Mouse (Mus musculus) liver, embryonic 11.5 days (tissue): ENCODE data around the gene Id4. TPM values are rescaled to one million over a fixed set of nuclear protein-coding genes. Genes with fewer than 3 reads are reported as not detected.

Source experiments
- ATAC-seq: fragments of 200-750 bp; cut with Nextera tagmentation; replicated peaks from 2 replicates; pipeline ENCODE4 v1.8.0; 2017; ENCODE audit warnings: moderate number of reproducible peaks, mild to moderate bottlenecking, moderate TSS enrichment, moderate library complexity; ENCODE audit not compliant: low FRiP score
- DNase-seq: peaks from one replicate; pipeline ENCODE4 v3.0.0-alpha.2; 2017; ENCODE audit warnings: low spot score
- H3K27ac ChIP-seq: fragments of 300-500 bp; sonication (generic); 2 replicates; pipeline ENCODE4 v1.5.1; 2014; ENCODE audit warnings: mild to moderate bottlenecking, low read depth, low read length, control low read depth
- H3K27me3 ChIP-seq: fragments of 300-500 bp; sonication (generic); replicated peaks from 2 replicates; pipeline ENCODE4 v1.6.1; 2014; ENCODE audit warnings: low read length, mixed read lengths; ENCODE audit not compliant: control insufficient read depth, insufficient read depth
- H3K36me3 ChIP-seq: fragments of 300-500 bp; sonication (generic); 2 replicates; pipeline ENCODE4 v1.6.1; 2014; ENCODE audit warnings: mild to moderate bottlenecking, low read length, moderate library complexity, mixed read lengths; ENCODE audit not compliant: control insufficient read depth, insufficient read depth
- H3K4me1 ChIP-seq: fragments of 300-500 bp; sonication (generic); replicated peaks from 2 replicates; pipeline ENCODE4 v1.6.1; 2014; ENCODE audit warnings: low read length, mixed read lengths; ENCODE audit not compliant: control insufficient read depth, insufficient read depth
- H3K4me2 ChIP-seq: fragments of 300-500 bp; sonication (generic); 2 replicates; pipeline ENCODE4 v1.6.1; 2014; ENCODE audit warnings: mild to moderate bottlenecking, control low read depth, moderate library complexity
- H3K4me3 ChIP-seq: fragments of 300-500 bp; sonication (generic); 2 replicates; pipeline ENCODE4 v1.5.1; 2014; ENCODE audit warnings: low read depth, low read length, control low read depth
- H3K9ac ChIP-seq: fragments of 300-500 bp; sonication (generic); 2 replicates; pipeline ENCODE4 v1.6.1; 2014; ENCODE audit warnings: low read depth, low read length, control low read depth
- H3K9me3 ChIP-seq: fragments of 300-500 bp; sonication (generic); 2 replicates; pipeline ENCODE4 v1.6.1; 2016; ENCODE audit warnings: low read length, inconsistent platforms, mixed read lengths; ENCODE audit not compliant: control insufficient read depth
- WGBS: fragments of 180-500 bp; shearing (Covaris S2); extraction: QIAGEN DNeasy Blood & Tissue Kit; methylation state at CpG from one replicate; pipeline ENCODE4 v1.1.7; 2014; 5-methylcytosine and 5-hydroxymethylcytosine counted together
- polyA plus RNA-seq: library from polyadenylated mRNA; unstranded; fragments of >200 nt; fragmentation: Nextera tagmentation; extraction: Ambion mirVana; gene quantifications from 2 replicates; pipeline ENCODE4 v1.2.1, GENCODE M21; 2014

Gene Id4
- polyA plus RNA-seq: 1.2 and 1.6 TPM in 2 replicates

DNA sequence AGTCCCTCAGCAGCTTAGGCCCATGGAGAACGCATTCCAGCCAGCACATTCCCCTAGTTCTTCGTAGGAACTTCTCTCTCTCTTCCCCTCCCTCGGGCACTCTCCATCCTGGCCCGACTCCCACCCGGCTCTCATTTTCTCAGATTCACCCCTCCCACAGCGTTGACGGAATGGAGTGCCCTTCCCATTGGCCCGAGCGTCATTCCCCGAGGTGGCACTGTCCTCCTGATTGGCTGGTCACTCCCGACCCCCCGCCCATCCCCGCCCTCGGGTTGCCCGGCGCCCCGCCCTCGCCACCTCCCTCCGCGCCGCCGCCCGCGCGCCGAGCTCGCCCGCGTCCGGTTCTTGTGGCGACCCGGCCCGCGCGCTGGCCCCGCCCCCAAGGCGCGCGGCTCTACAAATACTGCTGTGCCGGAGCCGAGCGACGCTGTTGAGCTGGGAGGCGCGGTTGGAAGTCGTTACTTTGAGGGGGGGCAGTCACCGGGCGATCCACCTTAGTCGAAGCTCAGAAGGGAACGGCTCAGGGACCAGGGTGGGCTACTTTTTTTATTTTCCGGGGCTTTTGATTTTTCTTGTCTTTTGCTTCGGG is at the start of gene Id4:
Gene Id4 (plus strand): TSS at position 539 of the 589 bp plus-strand sequence.
- Histone ChIP-seq H3K4me3 (peak within 1 kb of the TSS; percentile 62), H3K4me1 (peaks cover 3% of the 10 kb centered on the region), H3K36me3 (no peaks in the 10 kb centered on the region), H3K9me3 (no peaks in the 10 kb centered on the region), H3K9ac (peak within 1 kb of the TSS; percentile 53; the same call in 1 of the 2 replicates), H3K4me2 (peak within 1 kb of the TSS; percentile 91), H3K27ac (no peak within 1 kb of the TSS; the same call in 1 of the 2 replicates), H3K27me3 (peaks cover 39% of the 10 kb centered on the region)
- ATAC-seq (peak; percentile 91), DNase-seq (peak; percentile 88)
- under 1% methylated on average over 50 of the region's 52 CpGs for WGBS

DNA sequence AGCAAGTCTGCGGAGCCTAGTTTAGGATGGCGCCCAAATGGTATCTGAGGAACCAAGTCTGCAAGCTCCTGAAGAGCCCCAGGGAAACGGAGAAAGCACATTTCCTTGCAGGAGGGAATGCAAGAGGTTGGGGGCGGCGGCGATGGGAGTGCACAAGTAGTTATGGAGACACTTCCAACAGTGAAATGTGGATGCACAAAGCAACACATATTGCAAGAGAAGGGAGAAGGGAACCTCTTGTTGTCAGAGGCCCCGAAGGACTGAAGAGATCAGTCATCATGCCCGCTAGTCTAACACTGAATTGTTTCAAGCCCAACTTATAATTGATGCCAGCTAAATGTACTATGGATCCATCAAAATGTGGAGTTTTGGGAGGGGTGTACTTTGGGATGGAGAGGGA is 33.9 kb upstream of the Id4 start:
- H3K4me3 ChIP-seq: no peak overlapping the region
- WGBS: 35% methylated on average over 8 of the region's 8 CpGs
- no peak overlapping the region for H3K27ac ChIP-seq
- H3K4me1 ChIP-seq: peaks cover 4% of the 10 kb centered on the region
- H3K27me3 ChIP-seq: no peaks in the 10 kb centered on the region; the same call in 1 of the 2 replicates
- ATAC-seq (no peak), DNase-seq (no peak)
- H3K9me3 ChIP-seq: no peaks in the 10 kb centered on the region
- no peaks in the 10 kb centered on the region for H3K36me3 ChIP-seq
- H3K4me2 ChIP-seq: 0 out of 2 replicates have a peak overlapping the region, but pooled peaks have one; percentile 8
- no peak overlapping the region for H3K9ac ChIP-seq

DNA sequence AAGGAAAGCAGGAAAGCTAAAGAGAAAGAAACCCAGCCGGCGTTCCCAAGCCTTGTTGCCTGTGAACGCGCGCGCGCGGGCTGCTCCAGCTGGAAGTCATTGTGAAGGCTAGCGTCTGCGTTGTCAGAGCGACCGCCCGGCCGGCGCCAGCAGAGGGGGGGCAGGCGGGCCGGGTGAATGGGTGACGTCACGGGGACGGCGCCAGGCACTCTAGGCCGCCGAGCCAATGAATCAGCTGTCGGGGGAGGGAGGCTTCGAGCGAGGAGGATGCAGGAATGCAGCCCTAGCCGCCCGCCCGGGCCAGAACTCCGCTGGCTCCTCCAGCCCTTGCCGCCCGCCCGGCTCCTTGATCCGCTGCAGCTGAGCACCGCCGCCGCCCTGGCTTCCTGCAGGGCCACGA is 33.3 kb upstream of the Id4 start:
- peak; percentile 92 for ATAC-seq
- no peaks in the 10 kb centered on the region for H3K36me3 ChIP-seq
- DNase-seq: peak; percentile 85
- peak overlapping the region; percentile 56 for H3K9ac ChIP-seq
- H3K27me3 ChIP-seq: no peaks in the 10 kb centered on the region; the same call in 1 of the 2 replicates
- H3K4me3 ChIP-seq: peak overlapping the region; percentile 40
- peak overlapping the region; percentile 66 for H3K4me2 ChIP-seq
- peak overlapping the region; percentile 74 for H3K27ac ChIP-seq
- no peaks in the 10 kb centered on the region for H3K9me3 ChIP-seq
- peaks cover 4% of the 10 kb centered on the region for H3K4me1 ChIP-seq
- WGBS: under 1% methylated on average over 31 of the region's 38 CpGs

DNA sequence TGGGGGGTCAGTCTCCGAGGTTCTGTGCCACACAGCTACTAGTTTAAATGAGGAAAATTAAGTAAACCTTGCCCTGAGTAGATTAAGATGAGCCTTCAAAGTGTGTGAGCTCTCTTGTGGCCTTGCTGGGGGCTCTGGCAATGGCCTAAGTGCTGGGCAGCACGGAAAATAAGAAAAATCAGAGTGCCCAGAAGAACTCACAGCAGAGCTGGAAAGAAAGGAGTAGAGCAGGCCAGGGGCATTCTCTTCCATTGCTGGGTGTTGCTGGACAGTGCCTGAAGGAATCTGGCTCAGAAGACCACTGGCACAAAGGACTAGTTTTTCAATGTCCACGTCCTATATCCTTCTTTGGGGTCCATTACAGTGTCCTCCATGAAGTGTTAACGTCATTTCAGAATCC is 32.9 kb upstream of the Id4 start:
- peaks cover 4% of the 10 kb centered on the region for H3K4me1 ChIP-seq
- H3K36me3 ChIP-seq: no peaks in the 10 kb centered on the region
- peak; percentile 15; the same call in 1 of the 2 replicates for ATAC-seq
- peak overlapping the region; percentile 74 for H3K27ac ChIP-seq
- 23% methylated on average over 4 of the region's 4 CpGs for WGBS
- H3K9me3 ChIP-seq: no peaks in the 10 kb centered on the region
- H3K4me2 ChIP-seq: peak overlapping the region; percentile 66
- H3K9ac ChIP-seq: peak overlapping the region; percentile 56
- H3K4me3 ChIP-seq: peak overlapping the region; percentile 40
- no peaks in the 10 kb centered on the region; the same call in 1 of the 2 replicates for H3K27me3 ChIP-seq
- DNase-seq: no peak

DNA sequence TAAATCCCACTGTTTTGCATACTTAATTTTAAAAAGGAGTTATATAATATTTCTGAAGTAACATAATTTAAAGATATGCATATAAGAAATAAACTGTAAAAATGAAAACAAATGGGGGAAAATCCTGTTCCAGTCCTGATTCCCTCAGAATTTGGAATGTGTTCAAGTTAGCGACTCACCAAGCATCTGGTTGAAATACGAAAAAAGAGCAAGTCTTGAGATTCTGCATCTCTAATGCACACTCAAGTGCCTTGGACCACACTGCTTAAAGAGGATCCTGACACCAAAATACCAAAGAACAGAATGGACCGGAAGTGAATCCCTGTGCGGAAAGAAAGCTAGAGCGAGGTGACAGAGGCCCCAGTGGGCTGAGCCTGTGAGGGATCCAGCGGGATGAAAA is 30.0 kb upstream of the Id4 start:
- H3K9me3 ChIP-seq: no peaks in the 10 kb centered on the region

DNA sequence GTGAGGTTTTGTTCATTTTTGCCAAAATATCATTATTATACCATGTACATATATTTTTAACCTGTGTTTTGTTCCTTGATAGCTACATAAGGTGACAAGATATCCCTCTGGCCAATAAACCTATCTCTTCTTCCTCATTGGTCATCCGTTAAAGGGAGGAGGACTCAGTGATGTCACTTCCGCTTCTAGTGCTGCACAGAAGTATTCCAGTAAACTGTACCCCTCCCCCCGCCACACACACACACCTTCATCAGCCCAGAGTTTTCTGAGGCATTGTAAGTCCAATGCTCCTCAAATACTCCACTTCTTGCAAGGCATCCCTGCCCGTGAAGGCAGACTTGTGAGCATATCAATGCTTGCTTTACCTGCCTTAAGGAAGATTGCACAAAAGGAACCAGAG is 24.6 kb upstream of the Id4 start:
- DNase-seq (no peak), ATAC-seq (no peak)
- WGBS: 73% methylated on average over 4 of the region's 4 CpGs

More for the DNA sequence above, 30.0 kb upstream of the Id4 start:
- Histone ChIP-seq H3K4me1 (peaks cover 4% of the 10 kb centered on the region), H3K4me2 (no peak overlapping the region), H3K9ac (no peak overlapping the region), H3K27ac (no peak overlapping the region), H3K36me3 (no peaks in the 10 kb centered on the region), H3K27me3 (no peaks in the 10 kb centered on the region; the same call in 1 of the 2 replicates), H3K4me3 (no peak overlapping the region)
- no peak for DNase-seq
- WGBS: 68% methylated on average over 6 of the region's 6 CpGs
- no peak for ATAC-seq

DNA sequence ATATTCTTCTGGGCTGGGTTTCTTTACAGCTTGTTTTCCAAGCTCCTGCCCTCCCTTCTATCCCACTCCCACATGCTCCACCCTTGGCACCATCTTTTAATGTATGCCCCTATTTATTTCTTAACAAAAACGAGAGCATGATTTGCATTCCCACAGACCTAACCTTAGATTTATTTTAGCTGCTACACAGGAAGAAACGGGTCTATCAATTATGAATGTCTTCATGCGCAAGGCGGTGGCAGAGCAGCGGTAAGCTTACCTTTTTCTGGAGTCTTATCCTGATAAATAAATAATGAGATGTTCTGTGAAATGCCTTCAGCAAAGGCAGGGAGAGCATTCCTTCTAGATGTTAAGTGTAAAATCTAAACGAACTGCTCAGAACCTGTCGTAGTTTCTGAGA is 24.2 kb upstream of the Id4 start:
- Histone ChIP-seq H3K9me3 (no peaks in the 10 kb centered on the region), H3K27ac (no peak overlapping the region), H3K4me2 (no peak overlapping the region), H3K9ac (no peak overlapping the region), H3K4me3 (no peak overlapping the region), H3K4me1 (0 out of 2 replicates have a peak, but pooled peaks cover 3% of the 10 kb centered on the region), H3K36me3 (no peaks in the 10 kb centered on the region), H3K27me3 (no peaks in the 10 kb centered on the region)
- ATAC-seq (no peak), DNase-seq (no peak)
- 73% methylated on average over 7 of the region's 7 CpGs for WGBS

More for the DNA sequence above, 24.6 kb upstream of the Id4 start:
- Histone ChIP-seq H3K9me3 (no peaks in the 10 kb centered on the region), H3K27me3 (no peaks in the 10 kb centered on the region), H3K4me2 (no peak overlapping the region), H3K9ac (no peak overlapping the region), H3K4me3 (no peak overlapping the region), H3K27ac (no peak overlapping the region), H3K36me3 (no peaks in the 10 kb centered on the region), H3K4me1 (0 out of 2 replicates have a peak, but pooled peaks cover 3% of the 10 kb centered on the region)

DNA sequence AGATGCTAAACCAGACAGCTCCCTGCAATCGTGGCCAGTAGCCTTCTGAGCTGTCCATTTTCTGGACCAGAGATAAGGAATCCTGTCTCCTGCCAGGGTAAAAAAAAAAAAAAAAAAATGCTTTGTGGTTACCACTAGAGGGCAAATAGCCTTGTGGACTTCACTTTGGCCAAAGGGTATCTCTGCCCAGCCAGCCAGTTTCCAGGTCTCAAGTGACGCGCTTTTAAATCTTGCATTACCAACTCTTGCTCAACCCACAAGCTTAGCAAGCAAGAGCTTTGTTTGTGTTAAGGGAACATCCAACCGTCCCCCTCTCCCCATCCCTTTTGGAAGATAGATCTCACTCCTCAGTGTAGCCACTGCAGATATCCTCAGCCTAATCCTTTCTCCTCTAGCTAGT is 23.5 kb upstream of the Id4 start:
- Histone ChIP-seq H3K9ac (no peak overlapping the region), H3K9me3 (no peaks in the 10 kb centered on the region), H3K4me2 (no peak overlapping the region), H3K4me1 (0 out of 2 replicates have a peak, but pooled peaks cover 3% of the 10 kb centered on the region), H3K27ac (no peak overlapping the region), H3K4me3 (no peak overlapping the region), H3K27me3 (no peaks in the 10 kb centered on the region), H3K36me3 (no peaks in the 10 kb centered on the region)
- DNase-seq: no peak
- WGBS: 10% methylated on average over 4 of the region's 4 CpGs
- no peak for ATAC-seq
